Mouse (Mus musculus): ENCODE results near the gene Srl. TPM values are rescaled to one million over a fixed set of nuclear protein-coding genes. Genes with fewer than 3 reads are reported as not detected.
"Not testable (repeated sequence)": the region's sequence is repeated elsewhere in the genome, so short reads cannot be mapped to it uniquely, and the experiment has no call there.

Srl gene
- polyA plus RNA-seq, 1 experiment from 2014 or later: 35.7 TPM

GRCm38 (mm10) chr16:4537616-4538358 is 3.8 kb downstream of the Srl start:
- no peak overlapping the region for H3K4me3 ChIP-seq (ENCODE audit: low read depth, low read length)
- no peak overlapping the region for H3K9ac ChIP-seq (ENCODE audit: low read length)
- no peaks in the 10 kb centered on the region for H3K9me3 ChIP-seq (ENCODE audit: control insufficient read depth, low read length)
- no peak overlapping the region for H3K4me2 ChIP-seq (ENCODE audit: low read depth)
- no peak overlapping the region for H3K27ac ChIP-seq (ENCODE audit: low read depth, low read length)
- H3K4me1 ChIP-seq (ENCODE audit: control insufficient read depth, insufficient read depth, low read length): no peaks in the 10 kb centered on the region
- DNase-seq (ENCODE audit: low spot score) (no peak), ATAC-seq (ENCODE audit: insufficient read depth, low FRiP score, low TSS enrichment) (no peak)
- no peaks in the 10 kb centered on the region for H3K27me3 ChIP-seq (ENCODE audit: control insufficient read depth, insufficient read depth, low read length)
- 75% methylated on average over 3 of the region's 3 CpGs for WGBS
- H3K36me3 ChIP-seq (ENCODE audit: control insufficient read depth, insufficient read depth, low read length): no peaks in the 10 kb centered on the region

- not testable (repeated sequence) for H3K36me3 ChIP-seq (ENCODE audit: control insufficient read depth, insufficient read depth, low read length); H3K4me3 ChIP-seq (ENCODE audit: low read depth, low read length); H3K9me3 ChIP-seq (ENCODE audit: control insufficient read depth, low read length); H3K27ac ChIP-seq (ENCODE audit: low read depth, low read length); H3K27me3 ChIP-seq (ENCODE audit: control insufficient read depth, insufficient read depth, low read length); H3K9ac ChIP-seq (ENCODE audit: low read length); DNase-seq (ENCODE audit: low spot score); H3K4me1 ChIP-seq (ENCODE audit: control insufficient read depth, insufficient read depth, low read length); H3K4me2 ChIP-seq (ENCODE audit: low read depth); ATAC-seq (ENCODE audit: insufficient read depth, low FRiP score, low TSS enrichment)
- WGBS: 88% methylated on average over 12 of the region's 12 CpGs
Observed at GRCm38 (mm10) chr16:4527373-4527772, 14.2 kb downstream of the Srl start.

GRCm38 (mm10) chr16:4523313-4524004 is 18.2 kb downstream of the Srl start:
- no peaks in the 10 kb centered on the region for H3K9me3 ChIP-seq (ENCODE audit: control insufficient read depth, low read length)
- no peaks in the 10 kb centered on the region for H3K4me1 ChIP-seq (ENCODE audit: control insufficient read depth, insufficient read depth, low read length)
- H3K4me3 ChIP-seq (ENCODE audit: low read depth, low read length): no peak overlapping the region
- no peak overlapping the region for H3K27ac ChIP-seq (ENCODE audit: low read depth, low read length)
- no peak overlapping the region for H3K9ac ChIP-seq (ENCODE audit: low read length)
- WGBS: 59% methylated on average over 7 of the region's 7 CpGs
- H3K36me3 ChIP-seq (ENCODE audit: control insufficient read depth, insufficient read depth, low read length): no peaks in the 10 kb centered on the region
- ATAC-seq (ENCODE audit: insufficient read depth, low FRiP score, low TSS enrichment) (no peak), DNase-seq (ENCODE audit: low spot score) (no peak)
- H3K4me2 ChIP-seq (ENCODE audit: low read depth): no peak overlapping the region
- no peaks in the 10 kb centered on the region for H3K27me3 ChIP-seq (ENCODE audit: control insufficient read depth, insufficient read depth, low read length)

- Histone ChIP-seq H3K36me3 (ENCODE audit: control insufficient read depth, insufficient read depth, low read length) (no peaks in the 10 kb centered on the region), H3K4me3 (ENCODE audit: low read depth, low read length) (no peak overlapping the region), H3K9me3 (ENCODE audit: control insufficient read depth, low read length) (no peaks in the 10 kb centered on the region), H3K4me2 (ENCODE audit: low read depth) (no peak overlapping the region), H3K4me1 (ENCODE audit: control insufficient read depth, insufficient read depth, low read length) (no peaks in the 10 kb centered on the region), H3K9ac (ENCODE audit: low read length) (no peak overlapping the region), H3K27ac (ENCODE audit: low read depth, low read length) (no peak overlapping the region), H3K27me3 (ENCODE audit: control insufficient read depth, insufficient read depth, low read length) (no peaks in the 10 kb centered on the region)
- 38% methylated on average over 8 of the region's 8 CpGs for WGBS
- DNase-seq (ENCODE audit: low spot score) (no peak), ATAC-seq (ENCODE audit: insufficient read depth, low FRiP score, low TSS enrichment) (no peak)
Observed at GRCm38 (mm10) chr16:4522879-4523278, 18.7 kb downstream of the Srl start.

GRCm38 (mm10) chr16:4521735-4522530 is 19.7 kb downstream of the Srl start:
- WGBS: 74% methylated on average over 5 of the region's 5 CpGs
- no peaks in the 10 kb centered on the region for H3K36me3 ChIP-seq (ENCODE audit: control insufficient read depth, insufficient read depth, low read length)
- H3K9ac ChIP-seq (ENCODE audit: low read length): no peak overlapping the region
- no peaks in the 10 kb centered on the region for H3K9me3 ChIP-seq (ENCODE audit: control insufficient read depth, low read length)
- no peak overlapping the region for H3K27ac ChIP-seq (ENCODE audit: low read depth, low read length)
- no peaks in the 10 kb centered on the region for H3K27me3 ChIP-seq (ENCODE audit: control insufficient read depth, insufficient read depth, low read length)
- DNase-seq (ENCODE audit: low spot score) (no peak), ATAC-seq (ENCODE audit: insufficient read depth, low FRiP score, low TSS enrichment) (no peak)
- H3K4me3 ChIP-seq (ENCODE audit: low read depth, low read length): no peak overlapping the region
- no peak overlapping the region for H3K4me2 ChIP-seq (ENCODE audit: low read depth)
- H3K4me1 ChIP-seq (ENCODE audit: control insufficient read depth, insufficient read depth, low read length): no peaks in the 10 kb centered on the region

- H3K4me2 ChIP-seq (ENCODE audit: low read depth): no peak overlapping the region
- ATAC-seq (ENCODE audit: insufficient read depth, low FRiP score, low TSS enrichment): no peak
- H3K36me3 ChIP-seq (ENCODE audit: control insufficient read depth, insufficient read depth, low read length): no peaks in the 10 kb centered on the region
- no peaks in the 10 kb centered on the region for H3K27me3 ChIP-seq (ENCODE audit: control insufficient read depth, insufficient read depth, low read length)
- no peak overlapping the region for H3K27ac ChIP-seq (ENCODE audit: low read depth, low read length)
- no peaks in the 10 kb centered on the region for H3K4me1 ChIP-seq (ENCODE audit: control insufficient read depth, insufficient read depth, low read length)
- no peak overlapping the region for H3K4me3 ChIP-seq (ENCODE audit: low read depth, low read length)
- no peak for DNase-seq (ENCODE audit: low spot score)
- WGBS: 73% methylated on average over 4 of the region's 4 CpGs
- H3K9me3 ChIP-seq (ENCODE audit: control insufficient read depth, low read length): no peaks in the 10 kb centered on the region
- no peak overlapping the region for H3K9ac ChIP-seq (ENCODE audit: low read length)
Observed at GRCm38 (mm10) chr16:4521074-4521667, 20.4 kb downstream of the Srl start.

- H3K9me3 ChIP-seq (ENCODE audit: control insufficient read depth, low read length): no peaks in the 10 kb centered on the region
- H3K36me3 ChIP-seq (ENCODE audit: control insufficient read depth, insufficient read depth, low read length): no peaks in the 10 kb centered on the region
- WGBS: 69% methylated on average over 8 of the region's 8 CpGs
- H3K27ac ChIP-seq (ENCODE audit: low read depth, low read length): no peak overlapping the region
- no peak overlapping the region for H3K4me3 ChIP-seq (ENCODE audit: low read depth, low read length)
- no peak overlapping the region for H3K9ac ChIP-seq (ENCODE audit: low read length)
- no peaks in the 10 kb centered on the region for H3K4me1 ChIP-seq (ENCODE audit: control insufficient read depth, insufficient read depth, low read length)
- H3K4me2 ChIP-seq (ENCODE audit: low read depth): no peak overlapping the region
- DNase-seq (ENCODE audit: low spot score) (no peak), ATAC-seq (ENCODE audit: insufficient read depth, low FRiP score, low TSS enrichment) (no peak)
- no peaks in the 10 kb centered on the region for H3K27me3 ChIP-seq (ENCODE audit: control insufficient read depth, insufficient read depth, low read length)
Observed at GRCm38 (mm10) chr16:4520673-4521072, 20.9 kb downstream of the Srl start.

GRCm38 (mm10) chr16:4519825-4520224 is 21.8 kb downstream of the Srl start:
- Histone ChIP-seq H3K4me1 (ENCODE audit: control insufficient read depth, insufficient read depth, low read length) (no peaks in the 10 kb centered on the region), H3K27ac (ENCODE audit: low read depth, low read length) (no peak overlapping the region), H3K36me3 (ENCODE audit: control insufficient read depth, insufficient read depth, low read length) (no peaks in the 10 kb centered on the region), H3K4me2 (ENCODE audit: low read depth) (no peak overlapping the region), H3K9me3 (ENCODE audit: control insufficient read depth, low read length) (no peaks in the 10 kb centered on the region), H3K4me3 (ENCODE audit: low read depth, low read length) (no peak overlapping the region), H3K27me3 (ENCODE audit: control insufficient read depth, insufficient read depth, low read length) (no peaks in the 10 kb centered on the region), H3K9ac (ENCODE audit: low read length) (no peak overlapping the region)
- ATAC-seq (ENCODE audit: insufficient read depth, low FRiP score, low TSS enrichment): no peak
- DNase-seq (ENCODE audit: low spot score): no peak
- WGBS: 92% methylated on average over 2 of the region's 2 CpGs

All from neural tube, embryonic 11.5 days (tissue).